Mouse (Mus musculus): ENCODE data around the gene Chst5. TPM values are rescaled to one million over a fixed set of nuclear protein-coding genes. Genes with fewer than 3 reads are reported as not detected.

Chst5 gene
- polyA plus RNA-seq, 1 experiment from 2014 or later = not detected

DNA sequence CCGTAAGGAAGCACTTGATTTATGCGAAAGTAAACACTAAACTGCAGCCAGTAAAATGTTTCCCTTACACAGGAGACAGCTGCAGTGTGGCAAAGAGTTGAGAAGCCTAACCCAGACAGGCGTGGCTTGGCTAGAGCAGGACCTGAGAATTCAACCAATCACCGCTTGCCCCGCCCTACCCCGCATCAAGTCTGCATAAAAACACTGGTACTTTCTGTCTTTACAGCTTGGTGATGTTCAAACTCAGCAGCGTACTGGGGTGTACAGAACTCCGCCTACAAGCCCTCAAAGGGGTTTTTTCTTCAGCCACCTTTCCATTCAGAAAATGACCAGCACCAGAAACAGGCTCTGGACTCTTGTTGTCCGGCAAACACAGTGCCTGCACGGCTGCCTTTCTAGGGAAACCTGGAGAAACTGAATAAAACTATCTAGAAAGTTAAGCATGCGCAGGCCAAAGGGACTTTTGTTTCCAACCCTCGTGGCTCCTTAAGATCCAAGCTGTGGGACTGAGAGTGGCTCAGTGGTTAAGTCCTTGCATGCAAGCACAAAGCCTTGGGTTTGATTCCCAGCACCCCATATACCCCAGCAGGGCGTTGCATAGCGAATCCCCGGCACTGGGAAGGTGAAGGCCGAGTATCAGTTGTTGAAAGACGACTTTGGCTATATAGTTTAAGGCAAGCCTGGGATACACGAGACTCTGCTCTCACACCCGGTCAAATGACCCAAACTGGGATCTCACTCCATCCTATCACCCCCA lies 22.5 kb upstream of the Chst5 start:
- Histone ChIP-seq H3K9me3 (ENCODE audit: low read length) (no peaks in the 10 kb centered on the region), H3K4me3 (ENCODE audit: low read depth, low read length) (peak overlapping the region; percentile 60), H3K27ac (ENCODE audit: low read depth) (peak overlapping the region; percentile 60), H3K9ac (replicated peaks) (peak overlapping the region; percentile 64), H3K4me2 (ENCODE audit: low read depth, low read length) (peak overlapping the region; percentile 94), H3K27me3 (ENCODE audit: insufficient read depth, low read length) (0 out of 2 replicates have a peak, but pooled peaks cover 10% of the 10 kb centered on the region), H3K36me3 (replicated peaks; ENCODE audit: insufficient read depth, low read length) (no peaks in the 10 kb centered on the region), H3K4me1 (ENCODE audit: insufficient read depth) (peaks cover 18% of the 10 kb centered on the region)
- no peak for TF ChIP-seq CTCF (IDR thresholded peaks at IDR 0.05; ENCODE audit: low read depth)
- TF ChIP-seq EP300 (IDR thresholded peaks at IDR 0.05; ENCODE audit: low read depth) = no peak
- ATAC-seq (peak; percentile 37), DNase-seq (peak; percentile 70)
- 45% methylated on average over 19 of the region's 19 CpGs for WGBS (ENCODE audit: insufficient replicate concordance)

GRCm38 (mm10) chr8:111931721-111932120 lies 21.5 kb upstream of the Chst5 start:
- ATAC-seq (no peak), DNase-seq (no peak)
- H3K36me3 ChIP-seq (replicated peaks; ENCODE audit: insufficient read depth, low read length) = no peaks in the 10 kb centered on the region
- no peaks in the 10 kb centered on the region for H3K9me3 ChIP-seq (ENCODE audit: low read length)
- H3K4me3 ChIP-seq (ENCODE audit: low read depth, low read length) = no peak overlapping the region
- H3K9ac ChIP-seq (replicated peaks) = no peak overlapping the region
- 86% methylated on average over 16 of the region's 16 CpGs for WGBS (ENCODE audit: insufficient replicate concordance)
- no peak overlapping the region for H3K4me2 ChIP-seq (ENCODE audit: low read depth, low read length)
- no peak overlapping the region for H3K27ac ChIP-seq (ENCODE audit: low read depth)
- TF ChIP-seq CTCF (IDR thresholded peaks at IDR 0.05; ENCODE audit: low read depth) (no peak), EP300 (IDR thresholded peaks at IDR 0.05; ENCODE audit: low read depth) (no peak)
- 0 out of 2 replicates have a peak, but pooled peaks cover 10% of the 10 kb centered on the region for H3K27me3 ChIP-seq (ENCODE audit: insufficient read depth, low read length)
- H3K4me1 ChIP-seq (ENCODE audit: insufficient read depth) = peaks cover 18% of the 10 kb centered on the region

GRCm38 (mm10) chr8:111929648-111930344 lies 19.5 kb upstream of the Chst5 start:
- TF ChIP-seq CTCF (IDR thresholded peaks at IDR 0.05; ENCODE audit: low read depth) (no peak), EP300 (IDR thresholded peaks at IDR 0.05; ENCODE audit: low read depth) (peak; percentile 87)
- 0 out of 2 replicates have a peak overlapping the region, but pooled peaks have one; percentile 34 for H3K9ac ChIP-seq (replicated peaks)
- peak overlapping the region; percentile 88 for H3K27ac ChIP-seq (ENCODE audit: low read depth)
- H3K36me3 ChIP-seq (replicated peaks; ENCODE audit: insufficient read depth, low read length) = no peaks in the 10 kb centered on the region
- ATAC-seq (peak; percentile 86), DNase-seq (peak; percentile 32)
- H3K4me3 ChIP-seq (ENCODE audit: low read depth, low read length) = no peak overlapping the region
- WGBS (ENCODE audit: insufficient replicate concordance) = 35% methylated on average over 8 of the region's 8 CpGs
- peak overlapping the region; percentile 49 for H3K4me2 ChIP-seq (ENCODE audit: low read depth, low read length)
- H3K9me3 ChIP-seq (ENCODE audit: low read length) = no peaks in the 10 kb centered on the region
- 0 out of 2 replicates have a peak, but pooled peaks cover 10% of the 10 kb centered on the region for H3K27me3 ChIP-seq (ENCODE audit: insufficient read depth, low read length)
- H3K4me1 ChIP-seq (ENCODE audit: insufficient read depth) = peaks cover 18% of the 10 kb centered on the region

DNA sequence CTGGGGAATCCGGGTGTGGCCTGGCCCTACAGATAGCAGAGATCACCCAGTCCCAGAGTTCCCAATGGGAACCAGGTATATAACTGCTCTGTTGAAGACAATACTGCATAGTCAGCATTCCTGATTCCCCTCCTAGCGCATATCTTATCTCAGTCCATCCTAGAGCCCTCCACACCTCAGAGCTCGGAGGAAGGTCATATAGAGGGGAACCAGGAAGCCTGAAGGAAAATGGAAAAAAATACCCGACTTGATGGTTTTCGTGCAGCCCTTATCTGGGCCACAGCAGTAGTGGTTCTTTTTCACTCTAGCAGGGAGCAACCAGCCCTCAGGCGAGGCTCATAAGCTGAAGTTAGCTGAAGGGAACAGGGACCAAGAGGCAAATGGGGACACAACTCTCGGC lies 14.7 kb upstream of the Chst5 start:
- Histone ChIP-seq H3K4me1 (ENCODE audit: insufficient read depth) (0 out of 2 replicates have a peak, but pooled peaks cover 3% of the 10 kb centered on the region), H3K4me2 (ENCODE audit: low read depth, low read length) (no peak overlapping the region), H3K9ac (replicated peaks) (no peak overlapping the region), H3K36me3 (replicated peaks; ENCODE audit: insufficient read depth, low read length) (no peaks in the 10 kb centered on the region), H3K27ac (ENCODE audit: low read depth) (no peak overlapping the region), H3K4me3 (ENCODE audit: low read depth, low read length) (no peak overlapping the region), H3K9me3 (ENCODE audit: low read length) (no peaks in the 10 kb centered on the region), H3K27me3 (ENCODE audit: insufficient read depth, low read length) (no peaks in the 10 kb centered on the region)
- DNase-seq (no peak), ATAC-seq (no peak)
- TF ChIP-seq EP300 (IDR thresholded peaks at IDR 0.05; ENCODE audit: low read depth) (no peak), CTCF (IDR thresholded peaks at IDR 0.05; ENCODE audit: low read depth) (no peak)
- 48% methylated on average over 7 of the region's 7 CpGs for WGBS (ENCODE audit: insufficient replicate concordance)

- Histone ChIP-seq H3K9me3 (ENCODE audit: low read length) (no peaks in the 10 kb centered on the region), H3K27me3 (ENCODE audit: insufficient read depth, low read length) (no peaks in the 10 kb centered on the region), H3K36me3 (replicated peaks; ENCODE audit: insufficient read depth, low read length) (no peaks in the 10 kb centered on the region), H3K4me3 (ENCODE audit: low read depth, low read length) (no peak overlapping the region), H3K4me2 (ENCODE audit: low read depth, low read length) (no peak overlapping the region), H3K27ac (ENCODE audit: low read depth) (no peak overlapping the region), H3K9ac (replicated peaks) (no peak overlapping the region), H3K4me1 (ENCODE audit: insufficient read depth) (no peaks in the 10 kb centered on the region)
- ATAC-seq = peak; percentile 67
- DNase-seq = peak; percentile 49
- 27% methylated on average over 10 of the region's 10 CpGs for WGBS (ENCODE audit: insufficient replicate concordance)
- TF ChIP-seq EP300 (IDR thresholded peaks at IDR 0.05; ENCODE audit: low read depth) (no peak), CTCF (IDR thresholded peaks at IDR 0.05; ENCODE audit: low read depth) (peak; percentile 79)
Measured at GRCm38 (mm10) chr8:111923383-111923804, 13.1 kb upstream of the Chst5 start.

GRCm38 (mm10) chr8:111920971-111921370 lies 10.7 kb upstream of the Chst5 start:
- H3K27me3 ChIP-seq (ENCODE audit: insufficient read depth, low read length) = no peaks in the 10 kb centered on the region
- H3K9me3 ChIP-seq (ENCODE audit: low read length) = no peaks in the 10 kb centered on the region
- no peak overlapping the region for H3K27ac ChIP-seq (ENCODE audit: low read depth)
- TF ChIP-seq CTCF (IDR thresholded peaks at IDR 0.05; ENCODE audit: low read depth) = no peak
- TF ChIP-seq EP300 (IDR thresholded peaks at IDR 0.05; ENCODE audit: low read depth) = no peak
- ATAC-seq (no peak), DNase-seq (no peak)
- H3K36me3 ChIP-seq (replicated peaks; ENCODE audit: insufficient read depth, low read length) = no peaks in the 10 kb centered on the region
- H3K9ac ChIP-seq (replicated peaks) = no peak overlapping the region
- WGBS (ENCODE audit: insufficient replicate concordance) = 62% methylated on average over 4 of the region's 4 CpGs
- no peak overlapping the region for H3K4me3 ChIP-seq (ENCODE audit: low read depth, low read length)
- H3K4me1 ChIP-seq (ENCODE audit: insufficient read depth) = no peaks in the 10 kb centered on the region
- H3K4me2 ChIP-seq (ENCODE audit: low read depth, low read length) = no peak overlapping the region

Measured in liver, postnatal 0 days (tissue).